Mouse (Mus musculus) neutrophil, adult 5-6 weeks (primary cell): ENCODE results near the gene Arhgap42. TPM values are rescaled to one million over a fixed set of nuclear protein-coding genes. Genes with fewer than 3 reads are reported as not detected.

Source experiments
- ATAC-seq: fragments of 151-379, 151-347 bp; 2 replicates; pipeline ENCODE4 v1.8.0; 2017; ENCODE audit warnings: mild to moderate bottlenecking, moderate TSS enrichment; ENCODE audit not compliant: insufficient number of reproducible peaks, poor library complexity, low FRiP score, severe bottlenecking; ENCODE audit errors: extremely low read depth
- total RNA-seq: library from RNA; stranded (forward); fragments of 200-1000 nt; gene quantifications from 2 replicates; pipeline ENCODE4 v1.2.3, GENCODE M21; 2017

Gene Arhgap42
- not detected in 2 replicates for total RNA-seq

DNA sequence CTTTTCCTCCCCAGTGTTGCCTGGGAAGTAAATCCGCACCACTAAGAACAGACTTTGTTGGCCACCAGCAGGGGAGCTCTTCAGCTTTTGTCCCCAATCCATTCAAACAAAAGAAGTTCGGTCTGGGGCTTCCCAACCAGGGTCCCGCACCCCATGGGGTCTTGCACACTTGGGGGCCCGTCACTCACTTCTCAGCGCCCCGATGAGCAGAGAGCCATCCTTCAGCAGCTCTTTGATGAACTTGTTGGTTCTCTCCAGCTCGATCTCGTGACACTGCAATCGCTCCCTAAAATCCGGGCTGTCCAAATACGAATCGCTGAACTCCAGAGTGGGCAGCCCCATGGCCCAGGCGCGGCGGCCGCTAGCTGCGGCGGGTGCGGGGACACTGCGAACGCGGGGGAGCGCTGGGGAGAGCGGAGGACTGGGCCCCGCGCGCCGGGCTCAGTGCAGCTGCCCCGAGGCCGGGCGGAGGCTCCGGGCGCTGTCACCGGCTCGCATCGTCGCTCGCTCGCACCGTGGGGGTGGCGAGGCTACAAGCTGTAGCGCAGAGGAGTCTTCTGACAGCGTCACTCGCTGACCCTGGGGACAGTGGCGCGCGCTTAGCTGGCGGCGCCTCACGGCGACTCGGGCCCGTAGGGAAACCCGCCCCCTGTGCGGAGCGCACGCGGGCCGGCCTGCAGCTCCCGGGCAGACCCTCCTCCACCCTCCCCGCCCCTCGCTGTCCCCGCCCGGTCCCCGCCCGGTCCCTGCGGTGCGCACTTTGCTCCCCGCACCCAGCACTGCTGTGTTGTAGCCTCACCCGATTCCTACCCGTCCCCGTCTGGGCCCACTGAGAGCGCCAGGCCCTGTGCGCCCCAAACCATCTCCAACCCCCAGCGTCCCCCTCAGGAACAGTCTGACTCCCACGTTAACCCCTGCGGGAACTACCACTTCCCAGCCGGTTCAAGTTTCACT lies at the start of gene Arhgap42:
Gene Arhgap42 (minus strand): TSS at position 664 of the 954 bp plus-strand sequence.
- no peak for ATAC-seq

DNA sequence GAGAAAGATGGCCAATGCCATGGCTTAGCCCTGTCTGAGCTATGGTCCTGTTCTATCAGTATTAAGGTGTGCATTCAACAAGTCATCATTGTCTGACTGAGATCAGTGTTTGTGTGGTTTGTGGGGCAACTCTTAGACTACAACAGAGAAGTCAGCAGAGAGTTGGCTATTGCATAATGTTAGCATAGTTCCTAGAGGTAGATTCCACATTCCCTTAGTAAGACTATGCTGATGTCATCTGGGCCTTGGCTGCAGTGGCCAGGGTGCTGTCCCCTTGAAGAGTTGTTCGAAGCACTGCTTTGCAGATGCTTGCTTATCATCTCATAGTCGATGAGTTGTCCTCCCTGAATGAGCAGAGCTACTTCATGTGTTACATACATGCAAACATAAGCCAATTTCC lies 49.2 kb upstream of the Arhgap42 start:
- ATAC-seq: no peak

DNA sequence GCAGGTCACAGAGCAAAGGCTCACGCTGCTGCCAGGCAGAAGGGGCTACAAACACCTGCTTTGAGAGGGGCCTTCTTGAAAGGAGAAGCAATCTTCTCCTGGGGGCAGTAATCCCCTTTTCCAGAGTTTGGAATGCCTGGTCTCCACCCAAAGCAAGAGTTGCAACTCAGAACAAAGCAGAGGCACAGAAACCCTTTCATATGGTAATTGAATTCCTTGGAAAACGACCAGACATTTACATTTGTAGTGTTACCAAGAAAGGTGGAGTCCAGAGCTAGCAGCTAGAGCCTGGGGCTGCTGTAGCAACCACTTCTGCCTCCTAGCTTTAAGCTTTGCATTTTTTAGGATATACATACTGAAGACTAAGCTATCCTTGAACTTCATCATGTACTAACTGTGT lies 30.4 kb upstream of the Arhgap42 start:
- no peak for ATAC-seq

DNA sequence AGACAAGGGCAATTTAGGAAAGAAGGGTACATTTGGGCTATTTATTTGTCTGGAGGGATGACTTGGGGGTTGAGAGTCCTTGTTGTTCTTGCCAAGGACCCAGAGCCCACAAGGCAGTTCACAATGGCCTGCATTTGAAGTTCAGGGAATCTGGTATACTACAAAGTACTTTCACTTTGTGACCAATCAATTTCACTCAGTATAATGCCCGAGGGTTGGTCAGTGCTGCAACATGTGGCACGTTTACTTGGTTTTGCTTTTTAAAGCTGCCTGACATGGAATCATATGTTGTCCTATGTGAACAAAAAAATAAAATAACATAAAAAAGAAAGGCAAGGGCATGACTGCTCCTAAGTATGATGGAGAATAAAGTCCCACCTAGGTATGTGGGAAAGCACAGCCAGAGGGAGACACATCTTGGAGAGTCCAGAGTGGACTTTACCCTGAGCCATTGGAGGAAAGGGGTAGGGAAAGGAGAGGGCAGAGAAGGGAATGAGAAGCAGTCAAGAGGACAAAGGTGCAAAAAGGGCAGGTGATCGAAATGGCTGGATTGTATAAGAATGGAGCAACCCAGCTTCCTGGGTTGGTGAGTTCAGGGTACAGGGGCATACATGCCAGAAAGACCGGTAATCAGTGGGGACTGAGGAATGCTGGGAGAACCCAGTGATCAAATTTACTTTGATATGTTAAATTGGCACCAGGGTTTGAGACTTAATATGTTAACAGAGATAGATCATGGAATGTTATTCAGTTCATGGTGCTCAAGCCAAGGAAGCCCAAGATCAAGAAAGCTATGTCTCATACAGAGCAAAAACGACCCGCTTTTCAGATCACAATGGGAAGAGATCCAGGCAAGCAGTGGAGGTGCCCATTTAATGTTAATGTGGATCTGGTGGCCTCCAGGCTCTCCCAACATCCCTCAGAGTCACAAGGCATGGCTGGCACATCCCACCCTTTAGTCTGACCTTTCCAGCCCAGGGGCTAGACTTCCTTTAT lies 29.0 kb upstream of the Arhgap42 start:
- no peak for ATAC-seq

DNA sequence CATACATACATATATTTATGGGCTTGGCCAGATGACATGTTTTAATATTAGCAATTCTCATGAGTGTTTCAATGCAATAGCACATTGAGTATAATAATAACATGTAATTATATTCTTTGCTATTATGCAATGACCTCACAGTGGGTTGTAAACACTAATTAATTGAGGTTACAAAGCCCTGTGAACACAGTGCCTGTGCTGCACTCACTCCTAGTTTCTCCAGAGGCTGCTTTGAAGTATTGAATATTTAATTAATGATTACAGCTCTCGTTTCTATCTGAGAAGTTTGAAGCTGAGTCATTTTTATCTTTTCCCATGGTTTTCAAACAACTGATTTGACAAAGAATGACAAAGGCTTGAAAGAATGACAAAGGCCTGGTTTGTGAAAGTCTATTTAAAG lies 24.6 kb upstream of the Arhgap42 start:
- no peak for ATAC-seq

DNA sequence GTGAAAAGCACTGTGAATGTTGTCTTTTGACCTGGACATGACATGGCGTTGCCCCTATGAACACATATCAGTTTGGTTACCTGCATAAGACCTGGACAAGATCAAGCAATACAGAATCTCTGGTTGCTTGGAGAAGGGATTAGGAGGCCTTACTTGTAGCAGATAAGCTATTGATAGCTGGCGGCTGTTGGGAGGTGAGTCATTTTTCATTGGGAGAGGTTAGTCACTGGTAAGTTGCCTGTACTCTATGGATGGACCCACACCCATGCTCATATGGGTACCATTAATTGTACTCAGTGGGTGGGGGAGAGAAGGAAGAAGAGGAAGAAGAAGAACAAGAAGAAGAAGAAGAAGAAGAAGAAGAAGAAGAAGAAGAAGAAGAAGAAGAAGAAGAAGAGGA lies 23.6 kb upstream of the Arhgap42 start:
- ATAC-seq: no peak

DNA sequence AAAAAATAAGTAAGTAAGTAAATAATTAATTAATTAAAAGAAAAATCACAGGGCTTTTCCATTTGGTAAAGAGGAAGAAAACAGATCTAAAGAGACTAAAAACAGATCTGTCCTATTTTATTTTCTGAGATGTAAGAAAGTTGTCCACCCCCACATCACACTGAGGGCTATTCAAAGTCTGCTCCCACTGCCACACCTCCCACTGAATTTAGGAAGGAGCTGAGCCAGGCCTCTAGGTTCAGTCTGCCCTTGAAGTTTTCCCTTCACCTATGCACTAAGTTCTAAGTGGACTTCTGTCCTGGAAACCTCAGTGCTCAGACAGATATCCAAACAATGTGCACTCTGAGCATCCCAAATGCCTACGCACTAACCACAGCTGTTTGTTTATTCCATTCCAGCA lies 15.9 kb upstream of the Arhgap42 start:
- no peak for ATAC-seq

DNA sequence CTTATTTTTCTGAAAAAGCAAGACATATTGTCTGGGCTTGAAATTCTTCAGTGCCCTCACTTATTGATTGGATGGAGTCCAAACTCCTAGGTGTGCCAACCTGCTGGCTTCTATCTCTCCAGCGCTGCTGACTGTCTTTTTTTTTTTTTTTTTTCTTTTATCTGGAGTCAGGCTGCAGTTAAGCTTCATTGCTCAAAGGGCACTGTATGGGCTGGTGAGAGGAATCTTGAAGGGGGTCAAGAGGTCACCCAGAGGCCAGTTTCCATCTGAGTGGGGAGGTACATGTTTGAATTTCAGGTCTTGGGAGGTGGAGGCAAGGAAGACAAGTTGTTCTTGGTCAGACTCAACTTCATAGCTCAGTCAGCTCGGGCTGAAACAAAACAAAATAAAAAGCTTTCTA lies 9.6 kb upstream of the Arhgap42 start:
- no peak for ATAC-seq

DNA sequence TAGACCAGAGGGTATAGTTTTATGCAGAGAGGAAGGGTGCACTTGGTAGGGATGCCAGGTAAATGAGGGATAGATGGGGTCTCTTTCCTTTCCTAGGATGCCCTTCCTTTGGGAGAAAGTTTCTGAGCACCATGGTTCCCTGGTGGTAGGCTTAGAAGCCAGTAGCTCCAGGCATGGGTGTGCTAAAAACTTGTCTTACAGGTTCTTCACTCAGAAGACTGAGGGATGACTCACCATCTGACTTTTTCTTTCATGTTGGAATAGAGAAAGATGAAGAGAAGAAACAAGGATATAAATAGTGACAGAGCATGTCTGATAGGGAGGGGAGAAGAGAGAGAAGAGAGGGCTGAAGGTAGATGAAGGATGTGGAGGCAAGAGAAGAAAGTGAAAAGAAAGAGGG lies 7.1 kb upstream of the Arhgap42 start:
- no peak for ATAC-seq

DNA sequence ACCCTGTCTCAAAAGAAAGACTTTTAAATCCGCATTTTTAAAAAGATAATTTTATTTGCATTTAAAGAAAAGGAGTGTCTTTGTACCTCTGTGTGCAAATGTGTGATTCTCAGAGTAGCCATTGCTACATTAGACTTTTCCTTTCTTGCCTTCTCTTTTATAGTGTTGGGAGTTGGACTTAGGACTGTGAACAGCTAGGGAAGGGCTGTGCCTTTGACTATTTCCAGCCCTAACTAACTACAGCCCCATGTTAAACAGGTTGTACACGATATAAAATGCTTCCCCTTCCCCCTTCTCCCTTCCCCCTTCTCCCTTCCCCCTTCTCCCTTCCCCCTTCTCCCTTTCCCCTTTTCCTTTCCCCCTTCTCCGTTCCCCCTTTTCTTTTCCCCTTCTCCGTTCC lies 4.9 kb upstream of the Arhgap42 start:
- no peak for ATAC-seq

DNA sequence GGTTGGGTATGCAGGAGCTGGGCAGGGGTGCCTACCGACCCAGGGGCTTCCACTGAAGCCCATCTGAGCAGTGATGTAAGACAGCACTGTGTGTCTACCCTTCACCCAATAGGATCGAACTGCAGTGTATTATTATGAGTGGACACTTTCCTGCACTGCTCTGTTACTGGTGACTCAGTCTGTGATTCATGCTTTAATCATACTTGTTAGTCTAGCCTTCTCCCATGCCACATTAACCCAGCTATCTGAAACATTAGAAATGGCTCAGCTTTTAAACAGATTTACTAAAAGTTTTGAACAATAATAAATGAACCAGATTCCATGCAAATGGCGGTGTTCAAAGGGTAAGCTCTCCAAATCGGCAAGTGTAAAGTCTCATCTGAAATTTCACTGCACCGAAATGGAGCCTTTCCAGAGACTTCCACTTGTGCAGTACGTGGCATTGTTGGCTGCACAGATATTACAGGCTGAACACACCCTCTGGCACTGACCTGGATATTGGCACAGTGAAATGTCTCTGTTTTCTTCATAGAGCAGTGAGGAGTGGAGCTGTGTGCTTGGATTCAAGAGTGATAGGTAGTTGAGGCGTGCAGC lies 2.4 kb upstream of the Arhgap42 start:
- no peak for ATAC-seq

DNA sequence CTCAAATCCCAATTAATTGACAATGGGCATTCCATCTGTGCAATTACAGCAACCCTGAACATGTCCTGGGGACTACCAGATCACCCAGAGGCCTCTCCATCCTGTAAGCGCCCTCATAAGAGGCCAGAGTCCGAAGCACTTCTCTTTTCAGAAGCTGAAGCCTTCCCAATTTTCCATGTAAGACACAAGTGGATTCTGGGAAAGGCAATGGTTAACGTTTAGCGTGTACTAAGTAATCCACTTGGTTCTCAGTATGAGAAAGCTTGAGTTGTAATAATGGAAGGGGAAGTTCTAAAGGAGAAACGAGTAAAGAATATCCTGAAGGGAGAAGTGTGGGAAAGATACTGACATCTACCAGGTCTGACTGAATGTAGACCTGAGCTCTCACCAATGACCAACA lies 1.4 kb downstream of the Arhgap42 start:
- no peak for ATAC-seq

DNA sequence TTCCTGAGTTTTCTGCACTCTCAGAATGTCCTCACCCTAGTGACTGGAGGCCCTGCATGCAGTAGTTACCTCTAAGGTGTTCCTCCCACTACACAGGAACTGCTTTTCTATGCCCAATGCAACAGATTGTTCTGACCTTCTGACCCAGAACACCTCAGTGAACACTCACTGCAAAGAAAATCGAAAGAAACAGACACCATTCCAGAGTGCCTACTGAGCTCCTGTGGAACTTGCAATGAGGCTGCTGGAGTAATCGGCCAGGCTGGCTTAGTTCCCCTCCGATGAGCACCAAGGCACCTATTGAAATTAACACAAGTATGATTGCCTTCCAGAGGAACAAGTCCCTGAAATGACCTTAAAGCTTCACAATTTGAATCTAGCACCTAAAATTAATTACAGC lies 9.2 kb downstream of the Arhgap42 start:
- ATAC-seq: no peak

DNA sequence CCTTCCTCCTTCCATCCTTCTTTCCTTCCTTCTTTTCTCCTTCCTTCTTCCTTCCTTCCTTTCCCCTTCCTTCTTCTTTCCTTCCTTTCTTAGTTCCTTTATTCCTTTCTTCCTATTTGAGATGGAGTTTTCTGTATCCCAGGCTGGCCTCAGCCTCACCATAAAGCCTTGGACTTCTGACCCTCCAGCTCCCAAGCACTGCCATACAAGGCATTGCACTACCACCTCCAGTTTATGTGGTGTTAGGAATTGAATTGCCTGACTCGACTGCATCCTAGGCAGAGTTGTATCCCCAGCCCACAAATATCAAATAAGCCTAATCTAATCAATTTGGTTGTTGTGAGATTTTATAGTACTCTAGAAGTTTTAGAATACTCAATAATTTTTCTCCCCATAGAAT lies 14.1 kb downstream of the Arhgap42 start:
- ATAC-seq: no peak

DNA sequence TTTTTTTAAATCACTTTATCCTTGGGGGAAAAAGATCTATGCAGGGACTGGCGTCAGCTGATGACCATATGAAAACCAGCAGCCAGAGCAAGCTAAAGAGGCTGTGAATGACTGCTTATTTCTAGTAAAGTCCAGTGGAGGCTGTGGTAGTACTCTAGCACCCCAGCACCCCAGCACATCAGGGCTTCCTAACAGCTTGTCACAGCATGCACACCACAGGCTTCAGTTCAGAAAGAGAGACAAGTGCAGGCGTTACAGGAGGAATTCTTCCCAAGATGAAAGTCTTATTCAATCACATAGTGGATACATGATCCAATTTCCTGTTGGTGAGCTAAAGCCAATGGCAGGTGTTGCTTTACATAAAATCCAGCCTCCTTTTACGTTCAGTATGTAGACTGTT lies 15.5 kb downstream of the Arhgap42 start:
- no peak for ATAC-seq

DNA sequence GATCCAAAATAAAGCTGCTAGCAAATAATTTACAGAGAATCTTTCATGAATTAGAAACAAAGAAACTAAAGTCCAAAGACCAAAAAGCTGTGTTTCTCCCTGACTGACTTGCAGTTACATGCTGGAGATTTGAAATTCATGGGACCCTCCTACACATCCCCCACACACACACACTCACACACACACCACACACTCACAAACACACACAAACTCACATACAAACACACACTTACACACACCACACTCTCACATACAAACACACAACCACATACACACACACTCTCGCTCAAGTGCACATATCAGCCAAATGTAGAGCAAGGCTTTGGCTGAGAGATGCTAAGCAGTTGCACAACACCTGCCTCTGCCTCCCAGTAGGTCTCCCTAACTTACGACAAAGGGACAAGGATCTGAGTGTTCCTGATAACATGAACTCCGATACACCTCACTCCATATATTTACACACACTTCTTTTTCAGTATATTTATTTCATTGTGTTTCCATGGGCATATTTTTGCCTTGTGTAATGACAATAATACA lies 16.9 kb downstream of the Arhgap42 start:
- no peak for ATAC-seq

DNA sequence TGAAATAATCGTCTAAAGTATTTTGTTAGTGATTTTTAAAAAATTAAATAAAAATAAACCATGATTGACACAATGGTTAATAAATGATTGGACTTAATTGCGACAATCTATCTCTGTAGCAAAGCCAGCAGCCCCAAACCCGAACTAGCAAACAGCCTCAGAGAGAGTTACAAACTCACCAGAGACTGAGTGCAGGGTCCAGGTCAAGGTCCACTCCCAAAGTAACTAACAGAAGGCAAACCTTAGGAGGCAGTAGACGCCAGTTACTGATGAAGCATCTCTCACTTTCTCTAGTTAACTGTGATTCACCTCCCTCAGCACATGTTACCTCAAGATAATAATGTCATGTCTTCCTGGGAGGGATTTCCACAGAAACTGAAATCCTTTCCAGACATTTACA lies 17.7 kb downstream of the Arhgap42 start:
- ATAC-seq: no peak

DNA sequence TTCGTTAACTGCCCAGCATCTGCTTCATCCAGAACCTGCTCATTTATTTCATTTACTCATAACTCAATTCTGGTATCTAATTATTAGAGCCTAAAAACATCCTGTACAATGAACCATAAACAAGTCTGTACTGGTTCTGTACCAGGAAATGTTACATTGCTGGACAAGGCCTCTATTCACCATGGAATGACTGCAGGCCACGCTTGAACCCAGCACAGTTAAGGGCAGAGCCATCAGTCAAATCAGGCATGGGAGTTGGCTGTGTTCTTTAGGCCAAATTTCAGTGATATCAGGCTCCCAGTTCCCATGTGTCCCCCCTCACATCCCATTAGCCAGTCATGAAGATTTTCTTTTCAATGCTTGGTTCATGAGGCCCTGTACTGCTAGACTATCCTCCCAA lies 20.6 kb downstream of the Arhgap42 start:
- ATAC-seq: no peak

DNA sequence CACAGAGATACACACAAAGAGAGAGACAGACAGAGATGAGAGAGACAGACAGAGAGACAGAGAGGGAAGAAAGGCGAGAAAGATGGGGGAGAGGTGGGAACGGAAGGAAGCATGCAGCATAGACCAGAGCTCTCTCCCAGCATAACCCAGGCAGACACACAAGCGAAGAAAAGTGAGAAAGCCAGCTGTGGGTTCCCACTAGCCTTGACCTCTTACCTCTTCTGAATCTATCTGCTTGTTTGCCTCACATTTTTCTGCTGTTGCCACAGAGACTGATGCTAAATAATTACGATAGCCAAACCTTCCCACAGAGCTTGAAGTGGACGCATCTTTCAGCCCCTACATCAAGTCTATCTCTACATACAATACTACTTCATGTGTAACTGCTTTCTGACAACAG lies 24.1 kb downstream of the Arhgap42 start:
- no peak for ATAC-seq
